Mouse (Mus musculus) embryo, embryonic 10 days (tissue): ENCODE measurements at regions not wholly inside any gene's neighbourhood (a gene's known extent, or its start where the extent isn't known, plus 50 kb on each side); places are given as distances from the start of the nearest gene placed in this dataset.

Experiments used
- DNase-seq: peaks from one replicate; pipeline ENCODE4 v3.0.0-alpha.2; 2015; ENCODE audit warnings: low spot score

DNA sequence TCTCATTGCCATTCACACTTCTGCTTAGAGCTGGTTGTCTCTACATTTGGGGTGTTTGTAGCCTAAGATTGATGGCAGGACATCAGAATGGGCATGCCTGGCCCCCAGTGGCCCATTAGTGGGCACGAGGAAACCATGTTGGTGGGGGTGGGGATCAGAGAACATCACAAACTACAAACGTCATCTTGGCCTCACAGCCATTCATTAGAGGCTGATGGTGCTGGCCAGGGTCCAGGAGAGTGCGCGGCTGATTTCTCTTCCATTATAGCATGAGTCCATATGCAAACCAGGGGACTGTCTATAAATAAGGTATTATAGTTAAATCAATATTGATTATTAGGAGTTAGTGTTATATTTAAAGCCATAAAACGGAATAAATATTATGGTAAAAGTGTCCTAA, 67.9 kb downstream of the 3100002H09Rik start:
- no peak for DNase-seq

DNA sequence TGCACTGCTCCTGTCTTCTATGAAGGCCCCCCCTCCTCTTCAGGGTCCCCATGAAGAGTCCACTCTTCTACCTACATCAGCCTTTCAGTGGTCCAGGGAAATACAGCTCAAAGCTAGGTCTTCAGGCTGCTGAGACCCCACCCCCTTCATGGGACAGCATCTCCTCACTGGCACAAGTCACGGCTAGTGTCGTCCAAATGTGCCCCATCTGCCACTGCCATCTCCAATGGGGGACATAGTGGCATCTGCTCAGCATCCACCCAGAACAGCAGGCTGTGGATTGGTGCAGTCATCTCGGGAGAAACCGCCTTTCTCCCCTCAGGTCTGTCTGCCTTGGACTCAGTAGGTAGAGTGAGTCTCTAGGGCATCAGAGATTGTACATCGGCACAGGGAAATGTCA, 72.1 kb downstream of the 3100002H09Rik start:
- DNase-seq, result no peak

DNA sequence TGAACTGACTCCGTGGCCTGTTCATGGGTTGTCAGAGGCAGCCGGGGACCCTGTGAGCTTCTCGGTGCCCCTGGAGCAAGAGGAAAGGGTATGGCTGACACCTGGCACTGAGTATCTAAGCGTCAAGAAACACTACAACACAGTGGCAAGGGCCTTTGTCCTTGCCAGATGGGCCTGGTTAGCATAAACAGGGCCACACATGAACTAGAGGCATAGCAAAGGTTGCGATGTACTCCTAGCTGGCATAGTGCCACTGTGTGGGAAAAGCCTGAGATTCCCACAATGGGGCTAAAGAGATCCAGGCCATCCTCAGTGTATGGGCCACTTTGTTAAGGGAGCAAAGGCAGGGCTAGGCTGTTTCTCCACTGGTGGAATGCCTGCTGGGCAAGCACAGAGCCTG, 72.9 kb downstream of the 3100002H09Rik start:
- DNase-seq, result no peak

DNA sequence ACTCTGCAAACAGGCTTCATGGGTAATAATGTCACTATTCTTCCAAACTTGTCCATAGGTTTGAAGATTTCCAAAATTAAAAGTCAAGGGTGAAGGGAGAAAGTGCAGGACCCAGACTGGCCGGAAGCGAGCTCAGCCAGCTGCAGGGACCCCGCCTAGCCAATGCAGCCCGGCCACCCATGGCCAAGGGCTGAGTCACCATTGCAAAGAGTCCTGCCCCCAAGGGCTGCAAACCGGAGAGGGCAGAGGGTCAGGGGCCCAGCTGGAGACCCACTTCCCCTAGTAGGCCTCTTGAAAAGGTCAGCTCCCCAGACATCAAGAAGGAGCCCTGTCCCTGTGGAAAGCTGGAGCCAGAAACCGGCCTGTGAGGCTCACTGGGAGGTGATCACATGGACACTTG, 77.0 kb downstream of the 3100002H09Rik start:
- peak; percentile 8 for DNase-seq

DNA sequence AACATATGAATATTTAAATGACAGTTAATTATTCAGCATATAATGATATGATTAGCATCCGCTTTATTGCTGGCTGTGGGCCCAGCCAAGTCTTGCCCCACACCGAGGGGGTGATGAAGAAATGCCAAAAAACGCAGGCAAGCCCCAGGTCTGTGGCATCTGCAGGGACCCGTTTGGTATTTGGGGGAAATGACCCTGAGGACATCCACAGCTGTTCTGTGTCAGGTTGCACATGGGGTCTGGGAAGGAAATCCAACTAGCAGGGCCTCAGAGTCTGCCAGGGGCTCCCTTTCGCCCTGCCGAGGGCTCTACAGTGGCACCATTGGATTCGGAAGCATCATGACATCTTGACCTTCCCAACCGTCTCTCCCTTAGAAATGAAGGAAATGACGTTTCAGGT, 80.0 kb downstream of the 3100002H09Rik start:
- no peak for DNase-seq

DNA sequence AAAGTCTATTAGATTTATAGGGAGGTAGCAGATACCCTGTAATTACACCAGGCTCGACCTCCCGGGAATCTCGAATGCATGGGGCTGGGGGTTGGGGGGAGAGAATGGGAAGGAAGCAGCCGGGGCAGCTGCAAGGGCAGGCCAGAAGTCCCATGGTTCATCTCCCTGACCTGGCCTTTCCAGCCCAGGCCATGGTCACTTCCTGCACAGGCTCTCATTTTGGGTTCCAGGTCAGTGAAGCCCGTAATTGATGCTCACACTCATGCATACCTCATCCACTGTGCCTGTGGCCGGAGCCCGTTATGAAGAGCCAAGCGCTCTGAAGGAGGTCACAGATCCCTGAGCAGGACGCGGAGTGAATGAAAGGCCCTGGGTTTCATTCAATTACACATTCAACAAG, 83.8 kb downstream of the 3100002H09Rik start:
- DNase-seq, result peak; percentile 67

DNA sequence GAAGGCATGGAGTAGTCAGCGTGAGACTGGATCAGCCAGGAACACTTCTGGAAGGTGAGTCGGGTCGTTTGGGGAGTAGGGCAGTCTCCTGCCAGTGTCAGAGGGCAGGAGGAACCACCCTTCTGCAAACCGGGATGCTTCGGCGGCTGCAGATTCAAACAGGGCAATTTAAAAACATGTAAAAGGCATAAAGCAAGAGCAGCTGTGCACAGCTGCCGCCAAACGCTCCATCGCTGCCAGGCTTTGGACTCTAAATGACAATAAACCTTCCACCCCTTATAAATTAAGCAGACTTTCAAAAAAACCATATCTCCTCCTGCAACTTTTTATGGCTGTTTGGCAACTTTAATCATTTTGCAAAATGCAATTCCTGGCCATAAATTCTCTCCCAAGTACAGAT, 84.2 kb downstream of the 3100002H09Rik start:
- DNase-seq, result no peak

DNA sequence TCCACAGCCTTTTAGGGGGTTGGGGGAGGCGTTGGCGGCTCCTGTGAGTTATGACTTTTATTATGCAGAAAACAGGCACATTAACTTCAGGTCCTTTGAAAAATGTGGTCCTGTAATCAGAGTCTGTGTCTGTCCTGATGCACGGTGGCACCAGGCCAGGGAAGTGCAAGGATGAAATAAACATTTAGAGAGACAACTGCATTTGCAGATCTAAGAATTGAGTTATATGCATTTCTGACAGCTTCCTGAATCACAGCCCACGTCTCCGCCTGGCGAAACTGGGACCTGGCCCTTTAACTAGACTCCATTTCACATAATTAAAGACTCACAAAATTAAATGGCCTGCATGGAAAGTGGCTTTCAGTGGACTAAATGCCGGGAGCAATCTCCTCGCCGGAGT, 90.3 kb downstream of the 3100002H09Rik start:
- no peak for DNase-seq

DNA sequence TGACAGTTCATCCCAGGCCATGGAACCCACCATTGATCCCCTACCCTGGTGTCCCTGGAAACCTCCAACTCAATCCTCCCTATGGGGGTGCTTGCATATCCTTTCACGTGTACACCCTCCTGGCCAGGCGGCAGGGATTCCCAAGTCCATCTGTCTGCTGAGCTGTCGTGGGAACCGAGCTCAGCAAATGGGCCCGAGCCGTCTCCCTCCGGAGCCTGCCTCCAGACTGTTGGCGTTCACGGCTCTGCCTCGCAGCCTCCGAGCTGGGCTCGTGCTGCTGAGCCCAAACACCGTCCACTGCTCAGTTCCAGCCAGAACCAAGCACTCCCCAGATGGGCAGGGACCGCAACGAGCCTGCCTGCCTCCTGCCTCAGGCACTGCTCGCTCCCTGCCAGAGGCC, 98.8 kb downstream of the 3100002H09Rik start:
- no peak for DNase-seq

DNA sequence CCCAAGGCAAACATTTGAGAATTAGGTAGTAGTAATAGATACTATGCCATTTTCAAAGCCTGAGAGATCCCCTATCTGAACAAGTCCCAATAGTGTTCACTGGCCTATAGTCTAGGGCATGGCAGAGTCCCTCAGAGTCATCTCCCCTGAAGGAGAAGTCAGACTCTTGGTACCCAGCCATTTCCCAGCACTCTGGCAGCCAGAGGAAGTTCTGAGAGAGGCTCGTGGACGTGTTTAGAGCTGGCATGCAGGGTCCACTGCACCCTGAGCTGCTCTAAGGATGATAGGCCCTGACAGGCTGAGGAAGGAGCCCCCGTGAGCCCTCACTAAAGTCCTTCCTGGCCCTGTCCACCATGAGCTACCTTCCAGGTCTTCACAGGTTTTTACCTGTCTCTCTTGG, 99.8 kb downstream of the 3100002H09Rik start:
- no peak for DNase-seq

DNA sequence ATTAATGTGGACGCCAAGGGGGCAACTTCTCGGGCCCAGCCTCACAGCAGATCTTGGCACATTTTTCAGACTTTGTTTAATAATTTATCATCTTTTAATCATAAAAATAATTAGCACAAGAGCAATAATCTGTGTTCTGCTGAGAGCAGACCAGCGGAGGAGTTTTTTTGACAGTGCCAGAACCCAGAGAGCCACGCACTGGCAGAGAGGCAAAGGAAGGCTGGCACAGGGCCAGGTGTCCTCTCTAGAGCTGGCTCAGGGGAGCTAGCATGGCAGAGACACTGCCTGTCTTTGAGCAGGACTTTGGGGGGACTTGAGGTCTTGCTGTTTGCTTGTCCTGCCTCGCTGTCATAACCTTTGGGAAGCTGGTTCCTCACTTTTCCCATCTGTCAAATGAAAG, 100.9 kb downstream of the 3100002H09Rik start:
- no peak for DNase-seq

DNA sequence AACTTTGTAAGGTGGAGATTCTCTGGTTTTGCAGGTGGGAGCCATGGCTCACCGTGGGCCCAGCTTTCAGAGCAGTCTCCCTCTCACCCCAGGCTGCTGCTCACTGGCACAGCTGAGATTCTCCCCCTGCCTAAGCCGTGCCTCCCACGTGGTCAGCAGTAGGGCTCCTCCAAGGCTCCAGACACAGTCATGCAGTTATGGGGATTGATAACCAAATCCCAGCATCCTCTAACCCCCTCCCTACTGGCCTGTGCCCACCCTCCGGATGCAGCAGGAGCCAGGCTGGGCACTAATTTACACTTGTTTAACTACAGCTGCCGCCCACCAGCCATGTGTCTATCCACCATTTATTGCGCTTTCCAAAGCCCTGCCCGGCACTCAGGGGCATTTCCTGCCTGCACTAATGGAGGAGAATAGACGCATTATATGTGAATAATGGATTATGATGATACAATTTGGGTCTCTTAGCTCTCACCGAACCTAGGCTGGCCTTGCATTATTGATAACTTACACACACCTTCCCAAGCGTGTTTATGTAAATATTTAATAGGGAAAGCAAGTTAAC, 104.4 kb downstream of the 3100002H09Rik start:
- no peak for DNase-seq

DNA sequence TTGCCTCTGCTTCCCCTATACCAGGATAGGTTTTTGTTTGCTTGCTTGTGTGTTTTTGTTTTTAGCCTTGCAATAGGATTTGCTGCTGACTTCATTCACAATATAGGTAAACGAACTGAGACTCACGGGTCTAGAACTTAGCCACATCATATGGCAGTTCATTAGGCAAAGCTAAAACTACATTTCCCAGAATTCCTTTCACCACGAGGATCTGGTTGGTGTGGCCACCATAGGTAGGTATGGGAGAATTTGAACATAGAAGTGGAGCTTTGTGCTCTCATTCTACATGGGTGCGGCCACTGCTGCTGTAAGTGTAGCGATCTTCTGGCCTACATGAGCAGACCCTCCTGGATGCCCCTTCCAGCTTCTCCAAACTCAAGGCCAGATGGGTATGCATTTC, 108.8 kb downstream of the 3100002H09Rik start:
- no peak for DNase-seq

DNA sequence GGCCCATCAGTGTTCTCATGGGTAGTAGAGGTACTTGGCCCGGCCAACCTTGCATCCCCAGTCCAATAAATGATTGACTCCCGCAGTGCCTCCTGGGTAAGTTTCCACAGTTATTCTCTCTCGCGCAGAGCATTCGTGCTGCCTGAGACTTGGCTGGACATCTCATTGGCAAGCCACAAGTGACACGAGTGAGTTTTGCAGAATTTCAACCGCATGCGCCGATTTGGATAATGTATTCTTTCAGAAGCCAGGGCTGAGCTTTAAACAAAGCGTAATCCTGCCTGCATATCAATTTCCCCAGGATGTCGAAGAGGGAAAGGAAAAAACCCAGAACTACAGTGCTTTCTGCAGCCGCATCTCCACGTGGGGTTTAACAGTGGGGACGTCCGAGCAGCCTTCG, 112.6 kb downstream of the 3100002H09Rik start:
- no peak for DNase-seq

DNA sequence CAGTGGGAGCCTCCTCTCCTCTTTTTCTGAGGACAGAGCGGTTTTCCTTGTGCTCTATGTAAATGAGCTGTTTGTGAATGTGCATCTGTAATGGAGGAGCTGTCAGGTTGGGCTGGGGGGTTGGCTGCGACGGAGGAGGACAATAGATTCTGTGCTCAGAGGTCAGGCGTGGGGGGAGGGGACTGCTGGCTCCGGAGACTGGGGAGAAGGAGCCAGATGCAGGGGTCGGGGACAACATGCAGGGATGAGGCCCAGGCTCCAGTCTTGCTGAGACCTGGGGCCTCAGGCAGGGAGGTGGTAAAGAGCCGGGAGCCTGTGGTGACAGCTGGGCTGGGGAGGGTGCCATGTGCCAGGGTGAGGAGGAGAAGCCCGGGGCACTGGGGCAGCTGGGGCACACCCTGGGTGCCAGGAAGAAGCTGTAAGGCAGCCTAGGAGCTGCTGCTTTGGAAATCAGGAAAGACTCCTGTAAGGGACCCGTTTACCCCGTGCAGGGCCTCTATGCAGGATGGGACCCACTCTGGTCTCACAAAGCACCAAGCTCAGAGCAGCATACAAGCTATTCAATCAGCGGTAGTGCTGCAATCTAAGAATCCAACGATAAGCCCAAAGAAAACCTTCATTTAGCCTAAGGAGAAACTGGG, 124.5 kb downstream of the 3100002H09Rik start:
- DNase-seq, result peak; percentile 78

DNA sequence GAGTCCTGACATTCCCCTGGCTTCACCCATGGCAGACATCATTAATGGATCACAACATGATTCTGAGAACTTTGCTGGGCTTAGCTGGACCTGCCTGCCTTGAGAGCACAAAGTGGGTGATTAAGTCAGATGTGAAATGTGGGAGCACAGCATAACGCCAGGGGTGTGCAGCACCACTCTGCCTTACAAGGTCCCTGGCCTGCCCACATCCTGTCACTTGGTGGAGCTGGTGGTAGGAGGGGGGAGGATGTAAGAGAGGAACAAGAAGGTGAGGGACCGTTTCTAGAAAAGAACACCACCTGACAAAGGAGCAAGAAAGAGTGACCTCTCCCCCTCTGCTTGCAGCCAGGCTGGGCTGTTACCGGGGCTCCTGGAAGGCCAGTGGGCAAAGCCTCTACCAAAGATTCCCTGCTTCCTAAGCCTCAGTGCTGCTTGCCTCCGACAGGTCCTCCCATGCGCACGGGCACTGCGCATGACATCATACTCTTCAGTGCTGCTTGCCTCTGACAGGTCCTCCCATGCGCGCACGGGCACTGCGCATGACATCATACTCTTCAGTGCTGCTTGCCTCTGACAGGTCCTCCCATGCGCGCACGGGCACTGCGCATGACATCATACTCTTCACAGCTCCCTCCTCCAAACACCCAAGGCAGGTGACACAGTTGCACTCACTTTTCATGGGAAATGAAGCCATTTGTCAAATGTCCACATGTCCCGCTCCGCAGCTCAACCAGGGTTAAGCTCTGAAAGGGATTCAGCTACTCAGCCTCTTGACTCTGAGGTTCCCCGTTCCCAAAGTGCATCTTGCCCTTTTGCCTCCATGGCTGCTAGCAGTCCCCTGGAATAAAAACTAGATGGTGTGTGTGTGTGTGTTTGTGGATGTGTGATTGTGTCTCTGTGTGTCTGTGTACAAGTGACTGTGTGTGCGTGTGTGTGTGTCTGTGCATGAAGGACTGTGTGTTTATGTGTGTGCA, 125.7 kb downstream of the 3100002H09Rik start:
- peak; percentile 28 for DNase-seq

DNA sequence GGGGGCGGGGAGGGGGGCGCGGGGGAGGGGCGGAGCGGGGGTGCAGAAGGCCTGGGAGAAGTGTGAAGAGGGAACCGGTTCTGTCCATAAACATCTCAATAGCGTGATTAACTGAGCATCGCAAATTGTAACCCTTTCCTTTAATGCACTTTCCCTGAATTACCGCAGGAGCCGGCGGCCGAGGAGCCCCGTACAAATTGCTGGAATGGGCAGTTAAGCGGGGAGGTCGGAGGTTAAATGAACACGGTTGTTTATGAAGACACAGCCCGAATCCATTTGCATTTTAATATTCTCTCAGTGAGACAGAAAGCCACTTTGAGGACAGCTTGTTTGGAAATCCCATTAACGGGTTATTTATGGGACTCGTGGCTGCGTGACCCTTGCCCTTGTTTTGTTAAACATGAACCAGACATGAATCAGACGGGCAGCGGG, 132.7 kb downstream of the 3100002H09Rik start:
- peak; percentile 89 for DNase-seq

DNA sequence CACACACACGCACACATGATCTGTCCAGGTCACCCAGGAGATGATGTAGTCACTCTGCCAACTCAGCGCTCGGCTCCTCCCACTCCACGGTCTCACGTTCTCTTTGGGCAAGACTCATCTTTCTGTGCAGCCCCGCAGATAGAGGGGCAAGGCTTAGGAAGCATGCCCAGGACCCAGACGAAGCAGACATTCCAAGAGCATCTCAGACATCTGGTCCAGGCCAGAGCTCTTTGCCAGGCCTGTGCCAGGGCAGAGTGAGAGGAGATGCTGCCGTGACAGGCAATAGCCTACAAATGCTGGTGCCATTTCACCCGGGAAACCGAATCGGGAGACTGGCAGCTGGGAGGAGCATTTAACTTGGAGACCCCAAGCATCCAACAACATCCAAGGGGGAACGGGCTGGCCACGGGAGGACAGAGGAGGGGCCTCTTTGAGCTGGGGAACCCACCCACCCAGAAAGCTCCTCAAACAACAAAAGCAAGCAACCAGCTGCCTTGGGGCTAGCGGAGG, 133.2 kb downstream of the 3100002H09Rik start:
- no peak for DNase-seq

DNA sequence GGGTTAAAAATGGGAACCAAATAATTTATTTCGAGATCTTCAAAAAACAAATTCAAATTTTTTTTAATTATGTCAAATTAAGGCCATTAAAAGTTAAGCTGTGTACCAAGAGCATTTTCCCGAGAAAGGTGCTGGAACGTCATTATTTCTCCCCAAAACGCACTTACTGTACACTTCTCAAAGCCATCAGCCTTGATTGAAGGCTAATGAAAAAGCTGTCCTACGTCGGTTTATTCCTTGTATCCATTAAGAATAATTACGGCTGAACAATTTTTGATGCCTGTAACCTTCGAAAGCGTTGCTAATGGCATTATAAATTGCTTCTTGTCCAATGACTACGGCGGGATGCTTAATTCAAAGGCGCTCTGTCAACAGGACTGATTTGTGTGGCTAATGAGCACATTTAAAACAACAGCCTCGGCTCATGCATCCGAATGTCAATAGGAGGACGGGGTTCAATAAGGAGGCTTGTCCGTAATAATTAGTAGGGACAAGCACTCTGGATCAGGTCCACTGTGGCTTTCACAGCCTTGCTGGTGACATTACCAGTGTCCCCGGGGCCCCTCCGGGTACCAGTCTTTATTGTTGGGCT, 145.3 kb downstream of the 3100002H09Rik start:
- DNase-seq, result no peak

DNA sequence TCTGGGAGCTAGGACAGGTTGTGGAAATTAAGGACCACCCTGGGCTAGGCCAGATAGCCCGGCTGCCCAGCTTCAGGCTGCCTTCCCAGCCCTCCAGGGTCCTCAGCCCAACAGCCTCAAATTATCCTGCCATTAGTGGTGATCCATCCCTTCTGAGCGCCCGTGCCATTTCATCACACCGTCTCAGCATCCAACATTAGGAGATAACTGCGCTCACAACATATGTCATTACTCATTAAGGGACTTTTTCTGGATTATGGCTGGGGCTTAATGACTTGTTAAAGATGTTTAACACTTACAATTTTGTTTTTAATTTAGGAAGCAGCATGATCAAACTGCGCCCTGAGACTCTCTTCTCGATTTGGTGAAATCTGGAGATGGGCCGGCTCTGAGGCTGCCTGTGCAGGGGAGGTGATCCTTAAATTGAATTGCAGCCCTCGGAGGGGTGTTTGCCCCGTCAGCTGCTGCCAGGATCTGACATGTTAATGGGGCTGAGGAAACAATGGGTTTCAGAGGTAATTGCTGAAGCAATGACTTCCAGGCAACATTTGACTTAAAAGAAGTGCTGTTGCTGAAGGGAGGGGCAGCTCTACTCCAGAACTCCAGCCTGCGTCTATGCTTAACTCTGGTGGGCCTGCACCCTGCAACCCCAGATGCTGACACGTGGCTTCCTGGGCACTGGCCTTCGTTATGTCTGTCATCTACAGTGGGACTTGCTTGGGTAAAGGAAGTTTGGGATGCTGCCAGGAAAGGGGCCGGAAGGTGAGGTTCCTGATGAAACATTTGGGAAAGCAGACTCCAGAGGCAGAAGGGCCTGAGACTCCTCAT, 154.9 kb downstream of the 3100002H09Rik start:
- peak; percentile 21 for DNase-seq

DNA sequence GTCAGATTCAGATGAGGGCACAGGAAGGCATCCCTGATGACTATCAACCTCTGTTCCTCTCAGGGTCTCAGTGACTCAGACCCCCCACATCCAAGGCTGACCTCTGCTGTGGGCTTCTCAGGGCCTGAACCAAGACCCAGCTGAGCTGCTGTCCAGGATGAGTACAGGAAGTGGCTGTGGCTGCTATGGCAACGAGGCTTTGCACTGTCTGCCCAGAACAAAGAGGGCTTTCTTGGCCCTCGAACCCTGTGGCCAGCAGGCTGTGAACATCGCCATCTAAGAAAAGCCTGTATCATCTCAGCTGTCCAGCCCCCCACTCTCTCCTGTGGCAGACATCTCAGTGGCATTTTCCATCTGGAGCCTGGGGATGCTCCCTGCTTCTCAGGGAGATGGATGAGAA, 159.5 kb downstream of the 3100002H09Rik start:
- peak; percentile 85 for DNase-seq

DNA sequence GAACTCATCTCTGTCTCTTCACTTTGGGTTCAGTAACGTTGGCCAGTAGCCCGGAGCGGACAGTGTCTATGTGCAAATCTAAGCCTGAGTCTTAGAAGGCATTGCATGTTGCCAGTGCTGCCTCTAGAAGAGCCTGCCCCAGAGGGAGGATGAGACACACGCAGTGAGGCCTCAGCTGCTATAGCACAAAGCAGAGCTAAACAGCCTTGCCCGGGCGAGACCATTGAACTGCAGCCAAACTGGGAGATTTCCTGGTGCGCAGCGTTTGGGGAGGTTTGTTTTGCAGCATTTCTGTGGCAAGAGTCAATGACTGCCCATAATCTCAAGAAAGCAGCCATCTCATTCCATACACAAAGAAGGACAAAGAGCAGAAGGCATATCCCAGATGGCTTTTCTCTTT, 164.0 kb downstream of the 3100002H09Rik start:
- no peak for DNase-seq
